Mouse (Mus musculus): ENCODE data around the gene Vamp8. TPM values are rescaled to one million over a fixed set of nuclear protein-coding genes. Genes with fewer than 3 reads are reported as not detected.

Gene Vamp8
- polyA plus RNA-seq, 1 experiment from 2014 or later: 217 TPM

DNA sequence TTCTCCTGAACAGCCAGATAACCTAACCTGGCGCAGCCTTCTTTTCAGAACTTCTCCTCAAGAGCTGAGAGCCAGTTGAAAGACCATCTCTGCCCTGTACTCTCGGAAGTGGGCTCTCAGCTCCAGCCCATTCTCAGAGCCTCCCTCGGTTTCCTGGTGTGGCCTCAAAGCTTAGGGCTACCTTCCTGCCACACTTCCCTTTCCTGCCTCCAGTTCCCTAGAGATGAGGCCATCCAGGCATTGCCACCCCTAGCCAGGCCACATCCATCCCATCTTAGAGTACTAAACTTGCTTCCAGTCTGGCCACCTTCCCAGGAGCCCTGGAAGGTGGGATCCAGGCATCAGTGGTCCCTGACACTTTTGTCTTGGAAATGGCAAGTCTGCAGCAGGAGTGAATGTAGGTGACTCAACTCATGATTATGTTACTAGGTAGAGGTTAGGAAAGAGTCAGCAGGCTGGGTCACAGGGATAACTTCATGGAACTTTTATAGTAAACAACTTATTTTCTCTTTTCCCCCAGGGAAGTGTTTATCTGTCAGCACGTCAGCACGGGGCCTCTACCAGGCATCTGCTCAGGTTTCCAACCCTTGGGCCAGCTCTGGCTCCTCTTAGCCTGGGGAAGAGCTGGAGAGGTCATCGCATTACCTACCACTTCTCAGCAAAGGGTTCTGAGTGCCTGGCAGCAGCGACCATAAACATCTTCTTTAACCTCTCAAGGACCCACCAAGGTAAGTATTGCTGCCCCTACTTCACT lies 10.9 kb downstream of the Vamp8 start:
- peak; percentile 8 for ATAC-seq (ENCODE audit: low read depth)
- H3K9ac ChIP-seq (ENCODE audit: low read length): peak overlapping the region; percentile 83
- peak overlapping the region; percentile 87 for H3K27ac ChIP-seq (ENCODE audit: low read length)
- peaks cover 6% of the 10 kb centered on the region for H3K4me1 ChIP-seq (replicated peaks; ENCODE audit: control insufficient read depth, insufficient read depth, low read length)
- WGBS: 36% methylated on average over 7 of the region's 7 CpGs
- H3K4me3 ChIP-seq (ENCODE audit: low read length): peak overlapping the region; percentile 70
- H3K4me2 ChIP-seq (ENCODE audit: low read depth, low read length): peak overlapping the region; percentile 70
- H3K36me3 ChIP-seq (ENCODE audit: control insufficient read depth, insufficient read depth, low read length): no peaks in the 10 kb centered on the region
- no peaks in the 10 kb centered on the region for H3K9me3 ChIP-seq (ENCODE audit: control insufficient read depth, low read length)
- no peaks in the 10 kb centered on the region for H3K27me3 ChIP-seq (ENCODE audit: control insufficient read depth, insufficient read depth, low read depth, low read length)

DNA sequence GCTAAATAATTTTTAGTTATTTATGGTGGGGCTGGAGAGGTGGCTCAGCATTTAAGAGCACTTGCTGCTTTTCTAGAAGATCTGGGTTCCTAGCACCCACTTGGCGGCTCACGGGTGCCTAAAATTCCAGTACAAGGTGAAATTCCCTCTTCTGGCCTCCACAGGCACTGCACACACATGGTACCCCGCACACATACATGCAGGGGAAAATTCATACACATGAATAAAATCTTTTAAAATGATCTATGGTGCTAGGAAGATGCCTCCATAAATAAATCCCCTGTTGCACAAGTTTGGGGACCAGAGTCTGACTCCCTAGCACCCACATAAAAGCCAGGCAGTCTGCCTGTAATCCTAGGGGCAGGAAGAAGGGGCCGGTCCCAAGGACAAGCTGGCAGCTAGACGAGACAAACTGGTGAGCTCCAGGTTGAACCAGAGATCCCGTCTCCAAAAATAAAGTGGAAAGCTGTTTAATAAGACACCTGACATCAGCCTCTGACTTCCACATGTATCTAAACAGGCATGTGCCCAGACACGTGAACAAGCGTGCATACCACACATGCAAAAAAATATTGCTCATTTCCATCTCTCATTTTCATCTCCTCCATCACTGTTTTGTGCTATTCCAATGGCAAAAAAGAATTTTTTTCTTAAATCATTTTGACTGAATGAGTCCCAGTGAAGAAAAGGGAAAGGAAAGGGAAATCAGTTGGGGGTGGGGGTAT lies 11.8 kb downstream of the Vamp8 start:
- WGBS: 88% methylated on average over 8 of the region's 8 CpGs

DNA sequence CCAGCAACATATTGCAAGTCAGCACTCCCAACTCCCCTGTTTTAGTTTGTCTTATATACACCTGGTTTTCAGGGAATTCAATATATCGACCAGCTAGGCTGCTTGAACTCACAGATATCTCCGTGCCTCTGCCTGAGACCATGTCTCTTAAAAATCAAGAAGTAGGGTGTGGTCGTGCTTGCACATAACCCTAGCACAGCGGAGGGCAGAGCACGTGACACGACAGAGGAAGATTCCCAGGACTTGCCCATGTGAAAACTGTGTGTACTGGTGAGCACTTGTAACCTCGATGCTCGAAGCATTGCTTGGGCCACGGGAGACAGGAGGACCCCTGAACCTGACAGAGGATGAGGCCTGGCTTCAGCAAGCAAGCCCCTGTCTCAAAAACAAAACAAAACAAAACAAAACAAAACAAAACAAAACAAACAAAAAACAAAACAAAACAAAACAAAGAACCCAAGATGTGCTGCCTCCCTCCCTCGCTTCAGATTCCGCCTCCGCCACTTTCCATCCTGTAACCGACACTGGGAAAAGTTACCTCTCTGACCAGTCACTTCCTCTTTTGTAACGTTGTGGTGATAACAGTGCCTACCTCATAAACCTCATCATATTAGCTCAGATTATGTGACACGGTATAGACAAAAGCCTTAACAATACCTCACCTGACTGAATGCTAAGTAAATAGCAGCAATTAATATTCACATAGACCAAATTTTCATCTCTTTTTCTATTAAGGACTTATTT lies 15.5 kb downstream of the Vamp8 start:
- no peak for ATAC-seq (ENCODE audit: low read depth)
- peaks cover 34% of the 10 kb centered on the region for H3K4me1 ChIP-seq (replicated peaks; ENCODE audit: control insufficient read depth, insufficient read depth, low read length)
- H3K27me3 ChIP-seq (ENCODE audit: control insufficient read depth, insufficient read depth, low read depth, low read length): no peaks in the 10 kb centered on the region
- no peak overlapping the region for H3K4me2 ChIP-seq (ENCODE audit: low read depth, low read length)
- H3K36me3 ChIP-seq (ENCODE audit: control insufficient read depth, insufficient read depth, low read length): no peaks in the 10 kb centered on the region
- peak overlapping the region; percentile 38; the same call in 1 of the 2 replicates for H3K27ac ChIP-seq (ENCODE audit: low read length)
- 67% methylated on average over 15 of the region's 15 CpGs for WGBS
- H3K9me3 ChIP-seq (ENCODE audit: control insufficient read depth, low read length): no peaks in the 10 kb centered on the region
- no peak overlapping the region for H3K9ac ChIP-seq (ENCODE audit: low read length)
- H3K4me3 ChIP-seq (ENCODE audit: low read length): no peak overlapping the region

More for the DNA sequence above, 11.8 kb downstream of the Vamp8 start:
- Histone ChIP-seq H3K9ac (ENCODE audit: low read length) (no peak overlapping the region; the same call in 1 of the 2 replicates), H3K4me2 (ENCODE audit: low read depth, low read length) (peak overlapping the region; percentile 70), H3K9me3 (ENCODE audit: control insufficient read depth, low read length) (no peaks in the 10 kb centered on the region), H3K27me3 (ENCODE audit: control insufficient read depth, insufficient read depth, low read depth, low read length) (no peaks in the 10 kb centered on the region), H3K27ac (ENCODE audit: low read length) (no peak overlapping the region; the same call in 1 of the 2 replicates), H3K4me3 (ENCODE audit: low read length) (peak overlapping the region; percentile 70), H3K36me3 (ENCODE audit: control insufficient read depth, insufficient read depth, low read length) (no peaks in the 10 kb centered on the region), H3K4me1 (replicated peaks; ENCODE audit: control insufficient read depth, insufficient read depth, low read length) (peaks cover 13% of the 10 kb centered on the region)
- ATAC-seq (ENCODE audit: low read depth): no peak

DNA sequence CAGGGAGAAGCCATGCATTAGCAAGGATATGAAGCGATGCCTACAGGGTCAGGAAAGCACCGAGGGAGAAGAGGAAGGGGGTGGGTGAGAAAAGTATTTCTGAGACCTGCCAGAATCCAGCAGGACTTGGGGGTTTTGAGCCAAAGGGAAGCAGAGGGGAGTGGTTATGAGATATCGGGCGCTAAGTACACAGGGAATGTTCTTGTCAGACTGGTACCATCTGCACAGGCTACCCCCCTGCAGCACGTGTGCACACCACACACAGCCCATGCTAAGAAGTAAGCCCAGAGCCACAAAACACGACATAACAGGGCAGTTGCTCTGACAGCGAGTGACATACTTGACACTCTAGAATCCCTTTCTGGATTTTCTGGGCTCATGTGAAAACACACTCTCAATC lies 16.3 kb downstream of the Vamp8 start:
- H3K27ac ChIP-seq (ENCODE audit: low read length): peak overlapping the region; percentile 78
- H3K27me3 ChIP-seq (ENCODE audit: control insufficient read depth, insufficient read depth, low read depth, low read length): no peaks in the 10 kb centered on the region
- no peaks in the 10 kb centered on the region for H3K36me3 ChIP-seq (ENCODE audit: control insufficient read depth, insufficient read depth, low read length)
- ATAC-seq (ENCODE audit: low read depth): peak; percentile 50; the same call in 1 of the 2 replicates
- WGBS: 35% methylated on average over 7 of the region's 7 CpGs
- H3K9ac ChIP-seq (ENCODE audit: low read length): no peak overlapping the region
- H3K4me2 ChIP-seq (ENCODE audit: low read depth, low read length): no peak overlapping the region; the same call in 1 of the 2 replicates
- H3K4me1 ChIP-seq (replicated peaks; ENCODE audit: control insufficient read depth, insufficient read depth, low read length): peaks cover 33% of the 10 kb centered on the region
- H3K9me3 ChIP-seq (ENCODE audit: control insufficient read depth, low read length): no peaks in the 10 kb centered on the region
- H3K4me3 ChIP-seq (ENCODE audit: low read length): no peak overlapping the region

DNA sequence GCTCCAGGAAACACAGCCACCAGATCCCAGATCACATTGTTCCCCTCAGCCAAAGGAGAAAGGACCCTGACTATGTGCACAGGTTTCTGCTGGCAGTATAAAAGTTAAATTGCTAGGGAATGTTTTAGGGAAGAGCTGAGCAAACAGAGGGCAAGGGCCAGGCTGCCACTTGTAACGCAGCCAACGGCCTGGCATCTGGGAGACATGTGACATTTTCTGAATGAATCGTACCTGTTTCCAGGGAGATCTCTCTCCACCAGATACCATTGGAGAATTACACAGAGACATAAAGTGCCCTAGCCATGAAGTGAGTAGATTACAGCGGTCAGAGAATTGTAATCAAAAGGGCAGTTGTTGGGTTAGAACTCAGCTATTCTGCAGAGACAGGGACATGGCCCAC lies 17.3 kb downstream of the Vamp8 start:
- 56% methylated on average over 4 of the region's 4 CpGs for WGBS
- peak; percentile 53 for ATAC-seq (ENCODE audit: low read depth)
- peak overlapping the region; percentile 78 for H3K27ac ChIP-seq (ENCODE audit: low read length)
- H3K36me3 ChIP-seq (ENCODE audit: control insufficient read depth, insufficient read depth, low read length): no peaks in the 10 kb centered on the region
- H3K4me1 ChIP-seq (replicated peaks; ENCODE audit: control insufficient read depth, insufficient read depth, low read length): peaks cover 33% of the 10 kb centered on the region
- no peak overlapping the region for H3K4me2 ChIP-seq (ENCODE audit: low read depth, low read length)
- H3K4me3 ChIP-seq (ENCODE audit: low read length): no peak overlapping the region
- H3K9ac ChIP-seq (ENCODE audit: low read length): no peak overlapping the region; the same call in 1 of the 2 replicates
- no peaks in the 10 kb centered on the region for H3K9me3 ChIP-seq (ENCODE audit: control insufficient read depth, low read length)
- H3K27me3 ChIP-seq (ENCODE audit: control insufficient read depth, insufficient read depth, low read depth, low read length): no peaks in the 10 kb centered on the region

DNA sequence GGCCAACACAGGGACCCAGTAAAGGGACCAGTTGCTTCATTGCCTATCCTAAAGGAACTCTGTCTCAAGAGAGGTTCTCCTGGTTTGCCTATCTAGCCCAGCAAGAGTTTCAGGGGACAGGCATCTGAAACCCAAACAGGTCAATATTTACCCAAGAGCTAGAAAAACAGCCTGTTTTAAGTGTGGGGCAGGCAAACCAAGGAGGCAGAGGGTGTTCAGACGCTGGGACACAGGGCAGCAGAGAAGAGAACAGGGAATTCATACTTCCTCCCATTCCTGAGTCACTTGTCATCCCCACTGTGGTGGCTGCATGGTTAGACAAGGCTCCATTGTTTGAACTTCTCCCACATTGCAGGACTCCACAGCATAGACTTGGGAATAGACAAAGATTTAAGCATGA lies 18.9 kb downstream of the Vamp8 start:
- H3K36me3 ChIP-seq (ENCODE audit: control insufficient read depth, insufficient read depth, low read length): no peaks in the 10 kb centered on the region
- WGBS: 14% methylated on average over 1 of the region's 1 CpGs
- no peak overlapping the region for H3K4me2 ChIP-seq (ENCODE audit: low read depth, low read length)
- H3K4me1 ChIP-seq (replicated peaks; ENCODE audit: control insufficient read depth, insufficient read depth, low read length): peaks cover 33% of the 10 kb centered on the region
- no peaks in the 10 kb centered on the region for H3K9me3 ChIP-seq (ENCODE audit: control insufficient read depth, low read length)
- no peaks in the 10 kb centered on the region for H3K27me3 ChIP-seq (ENCODE audit: control insufficient read depth, insufficient read depth, low read depth, low read length)
- no peak overlapping the region for H3K4me3 ChIP-seq (ENCODE audit: low read length)
- peak overlapping the region; percentile 8; the same call in 1 of the 2 replicates for H3K9ac ChIP-seq (ENCODE audit: low read length)
- peak overlapping the region; percentile 81 for H3K27ac ChIP-seq (ENCODE audit: low read length)
- no peak for ATAC-seq (ENCODE audit: low read depth)

DNA sequence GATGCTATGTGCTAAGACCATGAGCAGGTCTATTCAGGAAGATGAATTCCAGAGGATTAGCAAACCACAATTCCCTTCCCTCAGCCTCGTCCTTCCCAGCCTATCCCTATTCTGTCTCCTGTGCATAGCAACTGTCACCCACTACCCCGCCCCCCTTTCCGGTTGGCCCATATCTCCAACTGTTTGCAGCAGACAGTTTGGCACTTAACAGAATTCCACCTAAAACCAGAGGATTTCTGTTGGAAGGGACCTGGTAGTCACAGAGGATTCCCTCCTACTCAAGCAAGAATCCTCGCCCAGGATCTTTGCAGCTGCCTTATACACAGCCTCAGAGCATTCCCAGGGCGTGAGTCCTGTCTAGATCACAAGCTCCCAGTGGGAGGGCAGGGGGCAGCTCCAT lies 19.4 kb downstream of the Vamp8 start:
- H3K4me3 ChIP-seq (ENCODE audit: low read length): no peak overlapping the region
- no peaks in the 10 kb centered on the region for H3K27me3 ChIP-seq (ENCODE audit: control insufficient read depth, insufficient read depth, low read depth, low read length)
- peak overlapping the region; percentile 81 for H3K27ac ChIP-seq (ENCODE audit: low read length)
- H3K9me3 ChIP-seq (ENCODE audit: control insufficient read depth, low read length): no peaks in the 10 kb centered on the region
- H3K36me3 ChIP-seq (ENCODE audit: control insufficient read depth, insufficient read depth, low read length): no peaks in the 10 kb centered on the region
- peak overlapping the region; percentile 17; the same call in 1 of the 2 replicates for H3K9ac ChIP-seq (ENCODE audit: low read length)
- ATAC-seq (ENCODE audit: low read depth): peak; percentile 57
- no peak overlapping the region for H3K4me2 ChIP-seq (ENCODE audit: low read depth, low read length)
- 22% methylated on average over 5 of the region's 5 CpGs for WGBS
- H3K4me1 ChIP-seq (replicated peaks; ENCODE audit: control insufficient read depth, insufficient read depth, low read length): peaks cover 33% of the 10 kb centered on the region

DNA sequence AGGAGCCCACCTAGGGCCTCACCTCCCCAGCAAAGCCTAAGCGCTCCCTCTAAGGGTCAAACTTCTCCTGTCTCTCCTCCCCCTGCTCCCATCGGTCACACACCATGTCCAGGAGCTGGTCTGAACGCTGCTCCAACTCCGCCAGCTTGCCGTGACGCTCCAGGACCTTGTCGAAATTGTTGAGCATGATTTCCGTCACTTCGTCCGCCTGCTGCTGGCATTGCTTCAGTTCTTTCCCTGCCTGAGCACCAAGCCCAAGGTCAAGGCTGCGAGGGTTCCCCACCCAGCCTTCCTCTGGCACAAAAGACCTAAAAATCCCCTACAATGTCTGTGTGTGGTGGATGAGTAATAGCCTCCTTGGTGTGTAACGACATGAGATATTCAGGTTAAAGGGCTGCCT lies 20.4 kb downstream of the Vamp8 start:
- no peak overlapping the region for H3K9ac ChIP-seq (ENCODE audit: low read length)
- peaks cover 33% of the 10 kb centered on the region for H3K4me1 ChIP-seq (replicated peaks; ENCODE audit: control insufficient read depth, insufficient read depth, low read length)
- H3K27me3 ChIP-seq (ENCODE audit: control insufficient read depth, insufficient read depth, low read depth, low read length): no peaks in the 10 kb centered on the region
- H3K9me3 ChIP-seq (ENCODE audit: control insufficient read depth, low read length): no peaks in the 10 kb centered on the region
- 67% methylated on average over 12 of the region's 12 CpGs for WGBS
- no peak overlapping the region for H3K4me2 ChIP-seq (ENCODE audit: low read depth, low read length)
- H3K36me3 ChIP-seq (ENCODE audit: control insufficient read depth, insufficient read depth, low read length): no peaks in the 10 kb centered on the region
- H3K4me3 ChIP-seq (ENCODE audit: low read length): no peak overlapping the region
- ATAC-seq (ENCODE audit: low read depth): no peak
- H3K27ac ChIP-seq (ENCODE audit: low read length): peak overlapping the region; percentile 81; the same call in 1 of the 2 replicates

DNA sequence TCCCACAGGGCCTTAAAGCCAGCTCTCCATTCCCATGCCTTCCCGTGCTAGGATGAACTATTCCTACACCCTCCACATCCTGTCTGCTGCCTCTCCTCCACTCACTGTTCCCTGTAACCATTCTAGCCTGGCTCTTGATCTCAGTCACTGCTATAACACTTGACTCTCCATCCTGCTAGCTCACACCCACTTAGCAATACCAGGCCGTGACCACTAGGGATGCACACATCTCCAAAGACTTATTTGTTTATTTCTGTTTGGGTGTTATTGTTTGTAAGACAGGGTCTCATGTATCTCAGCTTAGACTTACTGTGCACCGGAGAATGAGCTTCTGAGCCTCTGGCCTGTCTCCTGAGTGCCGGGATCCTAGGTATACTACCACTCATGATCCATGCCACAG lies 20.9 kb downstream of the Vamp8 start:
- ATAC-seq (ENCODE audit: low read depth): no peak
- Histone ChIP-seq H3K9me3 (ENCODE audit: control insufficient read depth, low read length) (no peaks in the 10 kb centered on the region), H3K36me3 (ENCODE audit: control insufficient read depth, insufficient read depth, low read length) (no peaks in the 10 kb centered on the region), H3K4me1 (replicated peaks; ENCODE audit: control insufficient read depth, insufficient read depth, low read length) (peaks cover 28% of the 10 kb centered on the region), H3K27me3 (ENCODE audit: control insufficient read depth, insufficient read depth, low read depth, low read length) (no peaks in the 10 kb centered on the region), H3K27ac (ENCODE audit: low read length) (no peak overlapping the region), H3K9ac (ENCODE audit: low read length) (no peak overlapping the region), H3K4me3 (ENCODE audit: low read length) (no peak overlapping the region), H3K4me2 (ENCODE audit: low read depth, low read length) (no peak overlapping the region)
- 79% methylated on average over 4 of the region's 4 CpGs for whole genome bisulfite sequencing
